Mouse (Mus musculus): ENCODE data around the gene Rpe. TPM values are rescaled to one million over a fixed set of nuclear protein-coding genes. Genes with fewer than 3 reads are reported as not detected.
"Not testable (repeated sequence)": the region's sequence is repeated elsewhere in the genome, so short reads cannot be mapped to it uniquely, and the experiment has no call there.

Gene Rpe
- 95.4 and 98.7 TPM in 2 replicates for polyA plus RNA-seq (2012; ENCODE audit: insufficient read depth, insufficient read length, missing spikeins)

GRCm38 (mm10) chr1:66700693-66701575, at the start of gene Rpe:
Gene Rpe, plus strand, starts transcription at chr1:66700831.
- peak within 1 kb of the TSS; percentile 99 for H3K4me3 ChIP-seq (ENCODE audit: insufficient read depth, low read depth, low read length)
- H3K4me1 ChIP-seq (ENCODE audit: control insufficient read depth, insufficient read depth, insufficient read length, low read length), result no peaks in the 10 kb centered on the region; the same call in 1 of the 2 replicates
- H3K27ac ChIP-seq (replicated peaks; ENCODE audit: low read depth, low read length), result peak within 1 kb of the TSS; percentile 83

GRCm38 (mm10) chr1:66655119-66655746, 45.4 kb upstream of the Rpe start:
- Histone ChIP-seq H3K4me1 (ENCODE audit: control insufficient read depth, insufficient read depth, insufficient read length, low read length) (no peaks in the 10 kb centered on the region), H3K4me3 (ENCODE audit: insufficient read depth, low read depth, low read length) (no peak overlapping the region), H3K27ac (replicated peaks; ENCODE audit: low read depth, low read length) (no peak overlapping the region)

- Histone ChIP-seq H3K4me1 (ENCODE audit: control insufficient read depth, insufficient read depth, insufficient read length, low read length) (no peaks in the 10 kb centered on the region), H3K27ac (replicated peaks; ENCODE audit: low read depth, low read length) (no peak overlapping the region), H3K4me3 (ENCODE audit: insufficient read depth, low read depth, low read length) (no peak overlapping the region)
These were observed 44.9 kb upstream of the Rpe start for GRCm38 (mm10) chr1:66655747-66656119.

- no peak overlapping the region for H3K27ac ChIP-seq (replicated peaks; ENCODE audit: low read depth, low read length)
- no peaks in the 10 kb centered on the region for H3K4me1 ChIP-seq (ENCODE audit: control insufficient read depth, insufficient read depth, insufficient read length, low read length)
- H3K4me3 ChIP-seq (ENCODE audit: insufficient read depth, low read depth, low read length), result no peak overlapping the region
These were observed 29.2 kb upstream of the Rpe start for GRCm38 (mm10) chr1:66671475-66671874.

GRCm38 (mm10) chr1:66672812-66673211, 27.8 kb upstream of the Rpe start:
- H3K4me1 ChIP-seq (ENCODE audit: control insufficient read depth, insufficient read depth, insufficient read length, low read length), result no peaks in the 10 kb centered on the region; the same call in 1 of the 2 replicates
- H3K27ac ChIP-seq (replicated peaks; ENCODE audit: low read depth, low read length), result no peak overlapping the region
- H3K4me3 ChIP-seq (ENCODE audit: insufficient read depth, low read depth, low read length), result no peak overlapping the region

GRCm38 (mm10) chr1:66677928-66678327, 22.7 kb upstream of the Rpe start:
- H3K4me3 ChIP-seq (ENCODE audit: insufficient read depth, low read depth, low read length), result no peak overlapping the region
- H3K27ac ChIP-seq (replicated peaks; ENCODE audit: low read depth, low read length), result no peak overlapping the region
- peaks cover 2% of the 10 kb centered on the region; the same call in 1 of the 2 replicates for H3K4me1 ChIP-seq (ENCODE audit: control insufficient read depth, insufficient read depth, insufficient read length, low read length)

GRCm38 (mm10) chr1:66678662-66679061, 22.0 kb upstream of the Rpe start:
- Histone ChIP-seq H3K4me3 (ENCODE audit: insufficient read depth, low read depth, low read length) (no peak overlapping the region), H3K4me1 (ENCODE audit: control insufficient read depth, insufficient read depth, insufficient read length, low read length) (peaks cover 2% of the 10 kb centered on the region; the same call in 1 of the 2 replicates), H3K27ac (replicated peaks; ENCODE audit: low read depth, low read length) (no peak overlapping the region)

- Histone ChIP-seq H3K4me1 (ENCODE audit: control insufficient read depth, insufficient read depth, insufficient read length, low read length) (0 out of 2 replicates have a peak, but pooled peaks cover 2% of the 10 kb centered on the region), H3K4me3 (ENCODE audit: insufficient read depth, low read depth, low read length) (no peak overlapping the region), H3K27ac (replicated peaks; ENCODE audit: low read depth, low read length) (no peak overlapping the region)
These were observed 17.7 kb upstream of the Rpe start for GRCm38 (mm10) chr1:66682974-66683373.

- H3K4me3 ChIP-seq (ENCODE audit: insufficient read depth, low read depth, low read length), result no peak overlapping the region
- no peaks in the 10 kb centered on the region for H3K4me1 ChIP-seq (ENCODE audit: control insufficient read depth, insufficient read depth, insufficient read length, low read length)
- H3K27ac ChIP-seq (replicated peaks; ENCODE audit: low read depth, low read length), result no peak overlapping the region
These were observed 8.9 kb upstream of the Rpe start for GRCm38 (mm10) chr1:66691772-66692171.

GRCm38 (mm10) chr1:66692308-66692707, 8.3 kb upstream of the Rpe start:
- H3K4me3 ChIP-seq (ENCODE audit: insufficient read depth, low read depth, low read length), result no peak overlapping the region
- no peaks in the 10 kb centered on the region for H3K4me1 ChIP-seq (ENCODE audit: control insufficient read depth, insufficient read depth, insufficient read length, low read length)
- H3K27ac ChIP-seq (replicated peaks; ENCODE audit: low read depth, low read length), result no peak overlapping the region

GRCm38 (mm10) chr1:66692780-66693392, 7.7 kb upstream of the Rpe start:
- H3K4me1 ChIP-seq (ENCODE audit: control insufficient read depth, insufficient read depth, insufficient read length, low read length), result no peaks in the 10 kb centered on the region
- H3K27ac ChIP-seq (replicated peaks; ENCODE audit: low read depth, low read length), result no peak overlapping the region
- no peak overlapping the region for H3K4me3 ChIP-seq (ENCODE audit: insufficient read depth, low read depth, low read length)

- H3K4me1 ChIP-seq (ENCODE audit: control insufficient read depth, insufficient read depth, insufficient read length, low read length), result no peaks in the 10 kb centered on the region
- H3K4me3 ChIP-seq (ENCODE audit: insufficient read depth, low read depth, low read length), result no peak overlapping the region
- H3K27ac ChIP-seq (replicated peaks; ENCODE audit: low read depth, low read length), result no peak overlapping the region
These were observed 6.4 kb upstream of the Rpe start for GRCm38 (mm10) chr1:66694266-66694665.

GRCm38 (mm10) chr1:66695296-66695695, 5.3 kb upstream of the Rpe start:
- no peak overlapping the region for H3K27ac ChIP-seq (replicated peaks; ENCODE audit: low read depth, low read length)
- H3K4me1 ChIP-seq (ENCODE audit: control insufficient read depth, insufficient read depth, insufficient read length, low read length), result no peaks in the 10 kb centered on the region
- no peak overlapping the region for H3K4me3 ChIP-seq (ENCODE audit: insufficient read depth, low read depth, low read length)

- not testable (repeated sequence) for H3K4me3 ChIP-seq (ENCODE audit: insufficient read depth, low read depth, low read length); H3K4me1 ChIP-seq (ENCODE audit: control insufficient read depth, insufficient read depth, insufficient read length, low read length); H3K27ac ChIP-seq (replicated peaks; ENCODE audit: low read depth, low read length)
These were observed 1.0 kb upstream of the Rpe start for GRCm38 (mm10) chr1:66699630-66700029.

- Histone ChIP-seq H3K4me1 (ENCODE audit: control insufficient read depth, insufficient read depth, insufficient read length, low read length) (no peaks in the 10 kb centered on the region), H3K4me3 (ENCODE audit: insufficient read depth, low read depth, low read length) (no peak overlapping the region; the same call in 1 of the 2 replicates), H3K27ac (replicated peaks; ENCODE audit: low read depth, low read length) (no peak overlapping the region)
These were observed 410 bp upstream of the Rpe start for GRCm38 (mm10) chr1:66700149-66700692.

Measured in brown adipose tissue, adult 24 weeks (tissue).